Mouse (Mus musculus) midbrain, embryonic 15.5 days (tissue): ENCODE results near the gene Klk1b1. TPM values are rescaled to one million over a fixed set of nuclear protein-coding genes. Genes with fewer than 3 reads are reported as not detected.
"Not testable (repeated sequence)": the region's sequence is repeated elsewhere in the genome, so short reads cannot be mapped to it uniquely, and the experiment has no call there.

Experiments used
- ATAC-seq: fragments of 200-750 bp; cut with Nextera tagmentation; replicated peaks from 2 replicates; pipeline ENCODE4 v1.8.0; 2017; ENCODE audit warnings: moderate TSS enrichment
- H3K27ac ChIP-seq: fragments of 300-500 bp; sonication (generic); 2 replicates; pipeline ENCODE4 v1.5.1; 2015; ENCODE audit warnings: mild to moderate bottlenecking, inconsistent platforms
- H3K27me3 ChIP-seq: fragments of 300-500 bp; sonication (generic); replicated peaks from 2 replicates; pipeline ENCODE4 v1.6.1; 2015; ENCODE audit warnings: inconsistent platforms
- H3K36me3 ChIP-seq: fragments of 300-500 bp; sonication (generic); replicated peaks from 2 replicates; pipeline ENCODE4 v1.6.1; 2015; ENCODE audit warnings: inconsistent platforms
- H3K4me1 ChIP-seq: fragments of 300-500 bp; sonication (generic); 2 replicates; pipeline ENCODE4 v1.6.1; 2015; ENCODE audit warnings: inconsistent platforms
- H3K4me2 ChIP-seq: fragments of 300-500 bp; sonication (generic); 2 replicates; pipeline ENCODE4 v1.6.1; 2015; ENCODE audit warnings: inconsistent platforms, mild to moderate bottlenecking, moderate library complexity
- H3K4me3 ChIP-seq: fragments of 300-500 bp; sonication (generic); 2 replicates; pipeline ENCODE4 v1.5.1; 2015; ENCODE audit warnings: mild to moderate bottlenecking, inconsistent platforms
- H3K9ac ChIP-seq: fragments of 300-500 bp; sonication (generic); 2 replicates; pipeline ENCODE4 v1.6.1; 2015; ENCODE audit warnings: mild to moderate bottlenecking, inconsistent platforms
- H3K9me3 ChIP-seq: fragments of 300-500 bp; sonication (generic); 2 replicates; pipeline ENCODE4 v1.6.1; 2016; ENCODE audit warnings: inconsistent platforms
- WGBS: fragments of 180-500 bp; shearing (Covaris S2); methylation state at CpG from one replicate; pipeline ENCODE4 v1.1.7; 2015; ENCODE audit warnings: mixed read lengths; 5-methylcytosine and 5-hydroxymethylcytosine counted together
- polyA plus RNA-seq: library from polyadenylated mRNA; unstranded; fragments of >200 nt; fragmentation: Nextera tagmentation; extraction: Ambion mirVana; gene quantifications from 2 replicates; pipeline ENCODE4 v1.2.1, GENCODE M21; 2015

Klk1b1 gene
- polyA plus RNA-seq, 1 experiment from 2014 or later, result not detected

- not testable (repeated sequence) for H3K36me3 ChIP-seq, H3K27me3 ChIP-seq, H3K4me1 ChIP-seq, H3K4me2 ChIP-seq, H3K27ac ChIP-seq, H3K9me3 ChIP-seq, H3K4me3 ChIP-seq, H3K9ac ChIP-seq, ATAC-seq
- 72% methylated on average over 3 of the region's 3 CpGs for WGBS
Observed at GRCm38 (mm10) chr7:43942293-43942692, 24.3 kb upstream of the Klk1b1 start.

GRCm38 (mm10) chr7:43944727-43945264 lies 21.8 kb upstream of the Klk1b1 start:
- Histone ChIP-seq H3K9me3 (no peaks in the 10 kb centered on the region), H3K4me2 (no peak overlapping the region), H3K4me1 (no peaks in the 10 kb centered on the region), H3K27me3 (no peaks in the 10 kb centered on the region), H3K36me3 (no peaks in the 10 kb centered on the region), H3K4me3 (no peak overlapping the region), H3K9ac (no peak overlapping the region), H3K27ac (no peak overlapping the region)
- 85% methylated on average over 3 of the region's 3 CpGs for WGBS
- no peak for ATAC-seq

GRCm38 (mm10) chr7:43950364-43950763 lies 16.2 kb upstream of the Klk1b1 start, which contains the start of gene Klk1b8:
Gene Klk1b8, plus strand, starts transcription at chr7:43950664.
- no peak within 1 kb of the TSS for H3K27ac ChIP-seq
- no peak within 1 kb of the TSS for H3K4me2 ChIP-seq
- ATAC-seq, result no peak
- 84% methylated on average over 2 of the region's 2 CpGs for WGBS
- no peaks in the 10 kb centered on the region for H3K4me1 ChIP-seq
- no peaks in the 10 kb centered on the region for H3K27me3 ChIP-seq
- H3K36me3 ChIP-seq, result no peaks in the 10 kb centered on the region
- H3K4me3 ChIP-seq, result no peak within 1 kb of the TSS
- no peak within 1 kb of the TSS for H3K9ac ChIP-seq
- H3K9me3 ChIP-seq, result no peaks in the 10 kb centered on the region

GRCm38 (mm10) chr7:43952703-43953102 lies 13.8 kb upstream of the Klk1b1 start:
- H3K27ac ChIP-seq, result no peak overlapping the region
- no peaks in the 10 kb centered on the region for H3K9me3 ChIP-seq
- WGBS, result 67% methylated on average over 4 of the region's 4 CpGs
- H3K4me3 ChIP-seq, result no peak overlapping the region
- H3K27me3 ChIP-seq, result no peaks in the 10 kb centered on the region
- H3K4me2 ChIP-seq, result no peak overlapping the region
- no peaks in the 10 kb centered on the region for H3K36me3 ChIP-seq
- no peaks in the 10 kb centered on the region for H3K4me1 ChIP-seq
- H3K9ac ChIP-seq, result no peak overlapping the region
- no peak for ATAC-seq

GRCm38 (mm10) chr7:43967058-43967457 lies 507 bp downstream of the Klk1b1 start:
- WGBS, result 80% methylated on average over 3 of the region's 3 CpGs
- H3K9me3 ChIP-seq, result no peaks in the 10 kb centered on the region
- no peak overlapping the region for H3K27ac ChIP-seq
- H3K36me3 ChIP-seq, result no peaks in the 10 kb centered on the region
- no peaks in the 10 kb centered on the region for H3K27me3 ChIP-seq
- no peak overlapping the region for H3K4me2 ChIP-seq
- no peaks in the 10 kb centered on the region for H3K4me1 ChIP-seq
- H3K4me3 ChIP-seq, result no peak overlapping the region
- H3K9ac ChIP-seq, result no peak overlapping the region
- no peak for ATAC-seq

GRCm38 (mm10) chr7:43967612-43968011 lies 1.1 kb downstream of the Klk1b1 start:
- Histone ChIP-seq H3K27ac (no peak overlapping the region), H3K4me2 (no peak overlapping the region), H3K9me3 (no peaks in the 10 kb centered on the region), H3K4me3 (no peak overlapping the region), H3K27me3 (no peaks in the 10 kb centered on the region), H3K9ac (no peak overlapping the region), H3K4me1 (no peaks in the 10 kb centered on the region), H3K36me3 (no peaks in the 10 kb centered on the region)
- no peak for ATAC-seq
- 88% methylated on average over 2 of the region's 2 CpGs for WGBS

GRCm38 (mm10) chr7:43975761-43976160 lies 9.2 kb downstream of the Klk1b1 start, which contains the start of gene Klk1b9:
Gene Klk1b9, plus strand, starts transcription at chr7:43976061.
- WGBS, result 84% methylated on average over 1 of the region's 1 CpGs
- H3K27ac ChIP-seq, H3K9me3 ChIP-seq, H3K27me3 ChIP-seq, ATAC-seq, H3K9ac ChIP-seq, H3K36me3 ChIP-seq, H3K4me3 ChIP-seq, H3K4me1 ChIP-seq, H3K4me2 ChIP-seq: not testable (repeated sequence)

- ATAC-seq, result no peak
Observed at GRCm38 (mm10) chr7:43985657-43986056, 19.1 kb downstream of the Klk1b1 start.

GRCm38 (mm10) chr7:43994821-43995220 lies 28.3 kb downstream of the Klk1b1 start:
- not testable (repeated sequence) for H3K9ac ChIP-seq, H3K4me1 ChIP-seq, H3K4me3 ChIP-seq, H3K9me3 ChIP-seq, H3K36me3 ChIP-seq, ATAC-seq, H3K4me2 ChIP-seq, H3K27ac ChIP-seq, H3K27me3 ChIP-seq
- 80% methylated on average over 1 of the region's 1 CpGs for WGBS

More at GRCm38 (mm10) chr7:43985657-43986056, 19.1 kb downstream of the Klk1b1 start:
- H3K27ac ChIP-seq, result no peak overlapping the region
- no peaks in the 10 kb centered on the region for H3K27me3 ChIP-seq
- H3K4me3 ChIP-seq, result no peak overlapping the region
- H3K9me3 ChIP-seq, result no peaks in the 10 kb centered on the region
- no peak overlapping the region for H3K4me2 ChIP-seq
- H3K4me1 ChIP-seq, result no peaks in the 10 kb centered on the region
- H3K9ac ChIP-seq, result no peak overlapping the region
- H3K36me3 ChIP-seq, result no peaks in the 10 kb centered on the region

- not testable (repeated sequence) for H3K4me2 ChIP-seq, ATAC-seq, H3K36me3 ChIP-seq, H3K9me3 ChIP-seq, H3K27me3 ChIP-seq, H3K4me3 ChIP-seq, H3K27ac ChIP-seq, H3K9ac ChIP-seq, H3K4me1 ChIP-seq
- WGBS, result 93% methylated on average over 4 of the region's 4 CpGs
Observed at GRCm38 (mm10) chr7:43995577-43995976, 29.0 kb downstream of the Klk1b1 start, which contains the start of gene Klk1b11. Gene Klk1b11, plus strand, starts transcription at chr7:43995877.

- Histone ChIP-seq H3K4me3 (no peak overlapping the region), H3K27me3 (no peaks in the 10 kb centered on the region), H3K4me2 (no peak overlapping the region), H3K9ac (no peak overlapping the region), H3K4me1 (no peaks in the 10 kb centered on the region), H3K36me3 (no peaks in the 10 kb centered on the region), H3K9me3 (no peaks in the 10 kb centered on the region), H3K27ac (no peak overlapping the region)
- no peak for ATAC-seq
Observed at GRCm38 (mm10) chr7:44004847-44005246, 38.3 kb downstream of the Klk1b1 start.

GRCm38 (mm10) chr7:44011868-44012267 lies 45.3 kb downstream of the Klk1b1 start, which contains the start of gene Klk1b26:
Gene Klk1b26, plus strand, starts transcription at chr7:44012168.
- not testable (repeated sequence) for H3K4me1 ChIP-seq, ATAC-seq, H3K27ac ChIP-seq, H3K4me3 ChIP-seq, H3K27me3 ChIP-seq, H3K9ac ChIP-seq, H3K4me2 ChIP-seq, H3K9me3 ChIP-seq, H3K36me3 ChIP-seq

- not testable (repeated sequence) for H3K4me2 ChIP-seq, H3K4me3 ChIP-seq, H3K27me3 ChIP-seq, H3K36me3 ChIP-seq, H3K9ac ChIP-seq, H3K4me1 ChIP-seq, ATAC-seq, H3K9me3 ChIP-seq, H3K27ac ChIP-seq
- 80% methylated on average over 6 of the region's 6 CpGs for WGBS
Observed at GRCm38 (mm10) chr7:44014666-44015065, 48.1 kb downstream of the Klk1b1 start.
